Mouse (Mus musculus): ENCODE results near the gene Trpm8.

The Trpm8 gene

DNA sequence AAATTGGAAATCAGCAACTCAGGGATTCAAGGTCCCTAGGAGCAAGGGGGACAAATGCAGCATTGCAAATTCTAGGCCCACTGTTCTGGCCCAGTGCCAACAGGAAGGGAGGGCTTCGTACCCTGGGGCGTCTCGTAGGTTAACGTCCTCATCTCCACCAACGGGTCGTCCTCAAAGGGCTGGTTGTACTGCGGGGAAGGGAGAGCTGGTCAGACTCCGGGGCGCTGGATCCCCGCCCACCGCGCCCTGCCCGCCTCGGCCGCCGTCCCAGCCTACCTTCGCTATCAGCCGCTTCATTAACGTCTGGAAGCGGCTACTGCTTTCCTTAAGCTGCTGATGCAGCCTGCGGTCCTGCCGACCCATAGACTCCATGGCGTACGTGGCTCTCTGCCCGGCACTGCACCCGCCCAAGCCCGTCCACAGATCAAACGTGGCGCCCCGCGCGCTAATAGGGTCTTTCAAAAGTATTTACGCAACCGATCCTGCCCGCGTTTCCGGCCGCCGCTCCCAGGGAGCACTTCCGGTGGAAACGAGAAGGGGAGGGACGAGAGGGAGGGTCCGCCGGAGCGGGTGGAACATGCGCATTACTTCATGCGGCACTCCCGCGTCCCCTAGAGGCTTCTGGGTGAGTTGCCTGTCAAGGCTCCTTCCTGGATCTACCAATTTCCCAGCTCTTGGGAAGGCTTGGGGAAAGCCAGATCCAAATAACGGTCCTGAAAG lies at the start of gene Trpm8, which contains the start of gene Hjurp:
TSS of gene Trpm8 (plus strand) at position 564 of the 720 bp plus-strand sequence.
TSS of gene Hjurp (minus strand) at position 536 of the 720 bp plus-strand sequence.
- DNase-seq (ENCODE audit: extremely low spot score, low spot score), result peak; percentile 100

DNA sequence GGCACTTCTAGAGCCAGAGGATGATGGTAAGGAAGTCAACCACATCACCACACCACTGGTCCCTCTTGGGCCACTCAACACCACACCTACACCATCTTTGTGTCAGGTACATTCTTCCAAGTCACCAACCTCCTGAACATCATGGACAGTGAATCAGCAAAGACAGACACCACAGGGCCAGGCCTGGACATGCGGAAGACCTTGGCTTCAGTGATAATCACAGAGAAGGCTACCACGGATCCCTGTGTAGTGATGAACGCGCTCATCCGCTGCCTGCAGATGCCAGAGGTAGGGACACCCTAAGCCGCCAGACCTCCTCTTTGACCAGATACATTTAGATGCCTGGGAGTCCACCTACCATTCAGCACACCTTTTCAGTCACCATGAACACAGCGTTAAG lies 49.3 kb upstream of the Trpm8 start:
- DNase-seq (ENCODE audit: extremely low spot score, low spot score), result no peak

DNA sequence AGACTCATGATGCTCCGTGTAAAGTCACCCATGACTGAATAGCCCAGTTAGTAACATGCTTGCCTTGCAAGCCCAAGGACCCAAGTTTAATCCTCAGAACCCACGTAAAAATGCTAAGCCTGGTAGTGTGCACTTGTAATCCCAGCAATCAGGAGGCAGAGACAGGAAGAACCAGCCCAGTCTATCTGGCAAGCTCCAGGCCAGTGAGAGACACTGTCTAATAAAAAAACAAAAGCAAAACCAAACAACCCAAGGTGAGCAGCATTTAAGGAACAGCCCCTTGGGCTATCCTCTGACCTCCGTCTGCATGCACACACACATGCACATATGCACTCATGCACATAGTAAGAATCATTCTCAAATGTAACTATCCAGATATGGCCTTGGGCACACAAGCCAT lies 47.9 kb upstream of the Trpm8 start:
- DNase-seq (ENCODE audit: extremely low spot score, low spot score), result no peak

DNA sequence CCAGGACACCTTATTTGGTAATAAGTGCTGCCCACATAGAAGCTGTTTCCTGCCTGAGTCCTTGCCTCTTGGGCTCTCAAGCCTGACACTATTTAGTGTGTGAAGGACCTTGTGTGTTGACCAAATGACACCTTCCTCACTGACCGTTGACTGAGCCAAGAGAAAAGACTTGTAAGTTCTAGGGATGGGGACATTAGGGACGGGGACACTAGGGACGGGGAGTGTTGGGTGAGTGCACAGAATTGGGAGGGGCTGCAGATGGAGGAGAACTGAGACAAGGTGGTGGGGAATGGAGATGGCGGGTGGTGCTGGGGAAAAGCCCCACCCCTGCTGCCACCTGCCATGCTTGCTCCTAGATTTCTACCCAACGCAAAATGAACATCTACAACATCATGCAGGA lies 47.5 kb upstream of the Trpm8 start:
- no peak for DNase-seq (ENCODE audit: extremely low spot score, low spot score)

DNA sequence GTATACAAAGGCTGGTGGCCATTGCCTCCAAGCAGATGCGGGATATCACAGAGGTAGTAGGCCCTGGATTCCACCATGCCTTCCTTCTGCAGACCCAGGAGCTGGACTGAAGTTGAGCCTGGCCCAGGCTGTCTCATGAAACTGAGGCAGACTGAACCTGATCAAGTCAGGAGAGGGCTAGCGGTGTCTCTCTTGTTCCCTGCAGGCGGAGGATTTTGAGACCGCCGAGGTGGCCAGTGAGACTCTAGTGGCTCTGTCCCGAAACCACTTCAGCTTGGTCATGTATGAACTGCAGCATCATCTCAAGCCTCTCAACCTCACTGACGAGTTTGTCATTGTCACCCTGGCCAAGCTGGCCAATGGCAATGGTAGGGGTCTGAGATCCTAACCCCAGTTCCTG lies 47.0 kb upstream of the Trpm8 start:
- DNase-seq (ENCODE audit: extremely low spot score, low spot score), result no peak

DNA sequence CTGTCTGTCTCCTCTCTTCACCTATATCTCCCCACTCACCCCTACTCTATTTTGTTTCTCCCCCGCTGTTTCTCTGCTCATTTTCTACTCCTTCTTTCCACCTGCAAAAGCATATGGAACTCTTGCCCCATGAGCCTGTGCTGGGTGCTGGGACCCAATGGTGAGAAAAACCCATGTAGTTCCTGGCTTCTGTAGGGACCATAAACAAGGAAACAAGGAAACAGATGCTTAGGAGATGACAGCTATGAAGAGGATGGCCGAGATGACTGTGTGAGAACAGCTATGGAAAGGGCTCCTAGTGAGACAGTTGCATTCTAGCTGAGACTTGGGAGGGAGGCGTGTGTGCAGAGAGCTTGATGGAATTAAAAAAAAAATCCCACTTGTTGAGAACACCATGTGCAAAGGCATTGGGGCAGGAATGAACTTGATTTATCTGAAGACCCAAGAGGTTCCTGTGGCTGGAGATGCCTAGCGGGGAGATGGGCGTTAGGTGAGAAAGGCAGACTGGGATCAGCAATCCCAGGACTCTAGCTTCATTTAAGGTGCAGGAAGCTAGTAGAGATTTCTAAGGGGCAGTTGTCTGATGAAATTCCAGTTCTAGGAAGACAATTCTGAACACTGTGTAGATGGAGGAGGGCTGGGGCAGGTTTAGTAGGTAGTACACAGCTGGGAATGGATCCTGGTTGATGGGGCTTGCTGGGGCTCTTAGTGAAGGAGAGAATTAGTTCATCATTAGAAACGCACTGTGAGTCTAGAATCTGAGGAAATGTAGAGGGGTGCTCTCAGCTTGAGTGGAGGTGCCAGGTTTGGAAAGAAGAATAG lies 46.3 kb upstream of the Trpm8 start:
- no peak for DNase-seq (ENCODE audit: extremely low spot score, low spot score)

DNA sequence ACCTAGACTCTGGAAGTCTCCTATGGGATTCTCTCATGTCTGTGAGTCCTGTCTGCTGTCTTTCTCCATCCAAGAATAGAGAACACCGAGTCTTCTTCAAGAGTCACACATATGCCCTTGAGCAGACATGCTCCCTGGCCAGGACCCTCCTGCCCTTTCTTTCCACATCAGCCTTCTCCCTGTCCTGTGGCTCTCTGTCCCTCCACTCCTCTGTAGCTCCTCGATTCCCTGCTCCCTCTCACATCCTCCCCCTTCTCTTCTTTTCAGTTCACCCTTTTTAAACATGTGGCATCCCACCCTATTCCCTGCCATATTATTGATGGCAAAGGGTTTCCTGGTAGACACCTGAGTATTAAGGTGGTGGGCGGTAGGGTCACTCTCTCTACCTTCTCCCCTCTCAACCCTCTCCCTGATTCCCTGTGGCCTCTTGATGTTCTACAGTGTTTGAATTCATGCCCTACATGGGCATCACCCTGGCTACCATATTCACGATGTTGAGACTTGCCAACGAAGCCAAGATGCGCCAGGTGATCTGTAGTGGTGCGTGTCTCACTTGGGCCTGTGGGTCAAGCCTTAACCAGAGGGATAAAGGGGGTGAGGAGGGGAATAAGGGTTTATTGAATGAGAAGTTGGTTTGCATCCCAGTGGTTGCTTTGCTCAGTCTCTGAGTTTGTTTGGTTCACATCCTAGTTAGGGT lies 45.5 kb upstream of the Trpm8 start:
- DNase-seq (ENCODE audit: extremely low spot score, low spot score), result no peak

DNA sequence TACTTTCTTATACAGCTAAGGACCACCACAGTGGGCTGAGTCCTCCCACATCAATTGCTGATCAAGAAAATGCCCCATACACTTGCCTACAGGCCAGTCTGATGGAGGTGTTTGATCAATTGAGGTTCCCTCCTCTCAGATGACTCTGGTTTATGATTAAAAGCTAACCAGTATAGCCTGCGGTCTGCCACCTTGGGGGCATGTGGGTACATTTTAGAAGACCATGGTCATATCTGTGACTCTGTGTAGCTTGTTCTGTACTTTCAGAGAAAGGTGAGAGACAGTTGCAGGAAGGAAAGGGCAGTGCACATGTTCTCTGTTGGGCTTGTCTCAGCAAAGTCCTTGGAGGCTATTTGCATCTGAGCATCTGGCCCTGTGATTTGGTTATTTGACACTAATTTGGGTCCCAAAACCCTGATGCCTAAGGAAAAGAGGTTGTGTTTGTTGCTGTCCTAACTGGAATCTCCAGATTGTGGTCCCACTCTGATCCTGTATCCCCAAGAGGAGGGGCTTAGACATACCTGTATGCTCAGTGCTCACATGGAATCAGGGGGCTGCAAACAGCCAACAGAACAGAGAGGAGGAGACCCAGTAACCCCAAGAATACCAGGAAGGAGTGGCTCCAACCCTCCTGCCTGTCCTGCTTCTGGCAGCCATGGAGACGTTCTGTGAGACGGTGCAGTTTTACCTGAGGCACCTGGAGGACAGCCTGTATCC lies 44.6 kb upstream of the Trpm8 start:
- DNase-seq (ENCODE audit: extremely low spot score, low spot score), result no peak

DNA sequence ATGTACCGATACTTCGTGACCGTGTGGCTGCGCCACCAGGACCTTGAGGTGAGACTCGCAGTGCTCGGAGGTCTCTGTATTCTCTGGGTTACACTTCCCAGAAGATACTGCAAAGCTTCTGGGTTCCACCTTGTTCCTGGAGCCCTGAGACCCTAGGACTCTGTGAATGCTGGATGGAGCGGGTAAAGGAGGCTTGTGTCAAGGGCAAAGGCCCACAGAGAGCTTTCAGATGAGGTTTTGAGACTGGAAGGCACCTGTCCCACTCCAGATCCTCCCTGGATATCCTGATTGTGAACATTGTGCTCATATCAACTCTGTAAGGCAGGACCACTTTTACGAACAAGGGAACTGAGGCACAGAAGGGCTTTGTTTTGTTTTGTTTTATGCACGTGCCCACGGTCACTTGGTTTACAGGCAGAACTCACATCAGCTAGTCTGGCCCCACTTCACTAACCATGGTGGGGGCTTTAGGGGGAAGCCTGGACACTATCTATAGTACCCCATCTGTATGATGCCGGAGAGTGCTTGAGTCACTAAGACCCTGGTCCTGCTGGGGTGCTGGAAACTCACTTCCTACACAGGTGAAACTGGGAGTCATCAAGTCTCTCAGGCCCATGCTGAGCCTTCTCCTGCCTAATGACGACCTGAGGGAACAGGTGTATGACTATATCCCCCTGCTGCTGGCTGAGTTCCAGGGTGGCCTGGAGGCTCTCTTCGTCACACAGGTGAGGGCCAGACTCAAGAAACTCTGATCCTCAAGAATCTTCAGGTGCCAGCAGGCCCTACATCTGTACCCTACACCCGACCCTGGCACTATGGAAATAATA lies 43.8 kb upstream of the Trpm8 start:
- DNase-seq (ENCODE audit: extremely low spot score, low spot score), result no peak

DNA sequence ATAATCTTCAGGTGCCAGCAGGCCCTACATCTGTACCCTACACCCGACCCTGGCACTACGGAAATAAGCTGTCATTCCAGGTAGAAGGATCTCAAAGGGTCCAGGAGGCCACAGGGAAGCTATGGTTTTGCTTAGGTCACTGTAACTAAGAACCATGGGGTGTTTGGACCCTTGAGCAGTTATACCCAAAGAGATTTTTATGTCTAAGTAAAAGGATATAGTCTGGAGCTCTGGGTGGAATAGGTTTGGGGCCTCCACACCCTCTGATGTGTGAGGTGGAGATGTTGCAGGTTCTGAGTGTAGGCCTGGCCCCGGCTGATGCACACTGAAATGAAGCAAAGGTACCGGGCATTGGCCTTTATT lies 43.2 kb upstream of the Trpm8 start:
- DNase-seq (ENCODE audit: extremely low spot score, low spot score), result no peak

DNA sequence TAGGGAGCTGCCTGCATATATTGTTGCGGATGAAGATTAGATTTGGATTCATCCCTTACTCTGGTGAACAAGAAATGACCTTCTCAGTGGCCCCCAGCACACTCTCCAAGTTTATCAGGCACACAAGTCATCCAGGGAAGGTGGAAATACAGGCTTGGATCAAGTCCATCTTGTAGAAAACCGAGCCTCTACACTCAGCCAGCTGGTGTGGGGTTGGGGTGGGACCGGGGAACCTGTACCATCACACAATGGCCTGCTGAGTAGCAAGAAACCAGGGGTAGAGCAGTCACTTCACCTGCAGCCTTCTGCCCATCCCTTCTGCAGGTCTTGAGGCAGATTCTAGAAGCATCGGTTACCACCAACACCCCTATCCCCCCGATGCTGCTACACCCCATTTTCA lies 42.8 kb upstream of the Trpm8 start:
- DNase-seq (ENCODE audit: extremely low spot score, low spot score), result no peak

DNA sequence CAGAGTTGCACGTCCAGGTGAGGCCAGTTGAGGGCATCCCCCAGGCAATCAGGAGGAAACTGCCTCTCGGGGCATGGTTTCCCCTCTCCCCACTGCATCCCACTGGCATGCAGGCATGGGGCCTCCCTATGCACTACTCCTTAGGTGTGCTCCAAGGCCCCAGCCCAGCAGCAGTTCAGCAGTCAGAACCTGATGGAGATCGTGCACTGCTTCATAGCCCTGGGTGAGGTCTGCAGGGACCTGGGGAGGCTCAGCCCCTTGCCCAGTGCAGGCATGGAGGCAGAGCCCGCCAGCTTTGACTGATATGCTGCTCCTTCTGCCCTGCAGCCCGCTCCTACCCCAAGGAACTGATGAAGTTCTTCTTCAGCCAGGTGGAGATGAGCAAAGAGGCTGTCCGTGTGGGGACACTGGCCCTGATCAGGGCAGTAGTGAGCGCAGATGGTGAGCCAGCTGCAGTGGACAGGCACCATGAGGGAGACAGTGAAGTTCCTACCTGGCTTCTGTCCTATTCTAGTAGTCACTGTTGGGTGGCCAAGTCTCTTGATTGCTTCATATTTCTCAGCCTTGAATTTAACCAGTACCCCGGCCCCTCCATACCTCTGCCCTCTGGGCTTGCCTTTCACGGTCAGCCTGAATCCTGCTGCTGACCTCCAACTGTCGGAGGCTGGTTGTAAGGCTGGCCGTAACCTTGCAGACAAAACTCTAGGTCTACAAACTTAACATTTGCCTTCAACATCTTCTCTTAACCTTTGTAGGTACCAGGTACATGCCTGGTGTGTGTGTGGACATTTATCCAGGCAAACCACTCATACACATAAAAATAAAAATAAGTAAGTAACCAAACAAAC lies 42.2 kb upstream of the Trpm8 start:
- no peak for DNase-seq (ENCODE audit: extremely low spot score, low spot score)

DNA sequence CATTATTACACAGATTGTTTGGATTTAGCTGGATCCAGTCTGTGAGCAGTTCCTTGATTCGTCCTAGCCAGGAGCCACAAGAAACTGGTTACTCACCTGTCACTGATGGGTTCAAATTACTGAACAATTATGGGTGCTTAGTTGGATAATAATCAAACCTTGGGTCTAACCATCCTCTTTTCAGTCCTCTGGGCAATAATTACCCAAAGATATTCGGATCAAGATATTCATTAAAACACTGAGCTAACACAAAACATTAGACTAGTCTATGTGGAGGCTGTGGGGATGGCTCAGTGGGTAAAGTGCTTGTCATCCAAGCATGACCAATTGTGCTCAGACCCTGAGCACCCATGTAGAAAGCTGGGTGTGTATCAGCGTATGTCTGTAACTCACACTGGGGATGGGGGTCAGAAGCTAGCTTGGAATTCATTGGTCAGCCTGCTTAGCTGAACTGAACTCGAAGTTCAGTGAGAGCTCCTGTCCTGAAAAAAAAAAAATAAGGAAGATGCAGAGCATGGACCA lies 41.5 kb upstream of the Trpm8 start:
- no peak for DNase-seq (ENCODE audit: extremely low spot score, low spot score)

DNA sequence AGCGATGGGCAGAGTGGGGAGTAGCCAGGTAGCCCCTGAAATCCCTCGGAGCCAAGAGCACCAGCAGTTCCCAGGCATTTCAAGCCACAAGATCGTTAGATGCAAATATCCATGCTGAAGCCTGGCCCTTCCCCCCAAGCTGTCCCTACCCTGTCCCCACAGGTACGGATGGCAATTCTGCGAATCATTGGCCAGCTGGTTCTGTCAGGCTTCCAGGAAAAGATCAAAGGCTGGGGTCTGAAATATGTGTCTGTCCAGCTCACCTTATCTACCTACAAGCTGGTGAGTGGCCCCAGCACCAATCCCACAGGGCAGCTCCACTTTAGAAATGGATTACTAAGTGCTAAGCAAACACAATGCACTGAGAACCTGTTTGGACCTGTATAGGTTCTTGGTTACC lies 40.1 kb upstream of the Trpm8 start:
- DNase-seq (ENCODE audit: extremely low spot score, low spot score), result no peak

DNA sequence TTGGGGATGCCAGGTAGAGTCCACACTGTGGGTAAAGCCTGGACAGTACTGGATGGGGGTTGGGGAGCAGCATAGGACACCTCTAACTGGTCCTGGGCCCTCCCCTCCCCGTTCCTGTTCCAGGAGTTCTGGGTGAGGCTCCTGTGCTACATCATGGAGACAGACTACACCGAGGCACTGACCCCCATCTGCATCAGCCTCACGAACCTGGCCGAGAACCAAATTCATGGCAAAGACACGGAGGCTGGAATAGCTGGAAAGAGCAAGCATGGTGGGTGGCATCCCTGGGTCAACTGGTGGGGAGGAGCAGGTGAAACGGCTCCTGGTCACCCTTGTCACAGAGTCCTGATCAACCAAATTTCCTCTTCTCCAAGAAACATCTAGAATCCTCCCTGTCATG lies 38.7 kb upstream of the Trpm8 start:
- no peak for DNase-seq (ENCODE audit: extremely low spot score, low spot score)

DNA sequence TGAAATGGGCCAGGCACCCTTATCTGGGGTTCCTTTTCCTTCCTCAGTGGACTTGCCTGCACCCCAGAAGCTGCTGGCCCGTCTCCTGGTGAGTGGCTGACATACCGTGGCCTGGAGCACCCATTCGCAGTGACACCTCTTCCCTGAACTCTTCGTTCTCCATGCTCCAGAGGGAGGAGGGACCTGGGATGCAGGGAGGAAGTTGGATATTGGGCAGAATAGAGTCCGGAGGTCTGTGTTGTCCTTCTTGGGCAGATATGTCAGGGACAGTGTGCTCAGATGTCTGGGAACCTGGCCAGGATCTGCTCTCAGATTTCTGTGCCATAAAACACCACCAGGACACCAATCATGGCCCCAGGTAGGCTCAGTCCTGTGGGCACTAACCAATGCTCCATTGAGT lies 37.4 kb upstream of the Trpm8 start:
- no peak for DNase-seq (ENCODE audit: extremely low spot score, low spot score)

DNA sequence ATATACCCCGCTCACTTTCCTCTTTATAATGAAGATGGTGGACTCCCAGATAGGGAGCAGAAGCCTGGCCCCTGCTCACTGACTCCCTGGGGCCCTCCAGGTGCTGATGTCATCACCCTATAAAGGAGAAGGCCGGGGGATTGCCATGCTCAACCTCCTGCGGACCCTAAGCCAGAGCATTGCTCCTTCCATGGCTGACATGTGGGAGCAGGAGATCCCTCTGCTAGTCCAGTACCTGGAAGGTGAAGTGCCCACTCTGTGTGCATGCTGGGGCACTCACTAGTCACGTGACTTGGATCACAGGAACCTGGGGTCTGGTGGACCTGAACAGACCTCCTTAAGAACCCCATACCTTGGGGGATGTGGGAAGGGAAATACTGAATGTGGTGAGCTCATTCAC lies 36.9 kb upstream of the Trpm8 start:
- DNase-seq (ENCODE audit: extremely low spot score, low spot score), result no peak

DNA sequence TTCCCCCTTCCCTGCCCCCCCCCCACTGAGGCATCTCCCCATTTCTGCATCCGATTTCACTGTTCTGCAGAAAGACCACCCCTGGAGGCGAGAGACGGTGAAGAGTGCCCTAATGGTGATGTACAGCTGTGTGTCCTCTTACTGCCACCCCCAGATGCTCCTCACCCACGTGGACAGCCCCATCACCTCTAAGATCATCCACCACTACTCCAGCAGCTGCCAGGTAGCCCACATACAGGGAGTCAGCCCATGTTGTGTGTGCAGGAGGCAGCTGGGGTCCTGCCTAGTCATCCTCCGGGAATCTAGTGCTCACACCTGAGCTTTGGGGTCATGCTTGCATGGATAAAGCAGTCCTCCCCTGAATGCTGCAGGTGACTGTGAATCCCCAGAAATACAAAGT lies 33.6 kb upstream of the Trpm8 start:
- DNase-seq (ENCODE audit: extremely low spot score, low spot score), result no peak

DNA sequence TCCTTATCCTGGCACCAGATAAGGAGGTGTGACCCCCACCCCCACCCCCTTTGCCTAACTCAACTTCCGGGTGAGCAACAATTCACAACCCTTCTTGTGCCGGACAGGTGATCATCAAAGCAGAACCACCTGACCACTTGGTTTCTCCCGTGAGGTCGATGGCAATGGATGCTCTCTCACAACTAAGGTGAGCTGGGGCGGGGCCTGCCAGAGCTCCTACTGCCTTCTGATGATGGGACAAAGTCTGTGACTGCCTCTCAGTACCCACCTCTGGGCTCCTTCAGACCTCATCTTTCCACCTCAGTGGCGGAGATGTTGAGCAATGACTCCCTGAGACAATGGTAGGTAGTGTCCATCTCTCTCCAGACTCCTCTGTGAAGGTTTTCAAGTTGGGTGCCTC lies 31.6 kb upstream of the Trpm8 start:
- DNase-seq (ENCODE audit: extremely low spot score, low spot score), result no peak

DNA sequence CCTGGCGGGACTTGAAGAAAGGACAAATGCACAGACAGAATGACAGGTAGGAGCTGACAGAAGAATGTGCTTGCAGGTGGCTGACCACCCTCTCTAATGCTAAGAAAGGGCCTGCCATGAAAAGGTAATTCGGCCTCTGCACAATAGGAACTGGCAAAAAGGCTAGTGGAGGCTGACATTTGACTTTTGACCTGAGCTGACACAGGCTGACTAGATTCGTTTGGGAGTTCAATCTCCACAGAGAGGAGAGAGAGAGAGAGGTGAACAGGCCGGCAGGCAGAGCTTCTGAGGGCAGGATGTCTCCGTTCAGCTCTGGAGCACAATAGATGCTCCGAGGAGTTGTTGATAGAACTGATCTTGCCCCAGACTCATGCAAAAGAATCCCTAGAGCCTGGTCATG lies 31.1 kb upstream of the Trpm8 start:
- no peak for DNase-seq (ENCODE audit: extremely low spot score, low spot score)

All from neural tube, embryonic 10.5 days (tissue).